Mouse (Mus musculus): Measurements from ENCODE around the gene Rnf130.

- no peak for TF ChIP-seq CTCF (conservative IDR thresholded peaks at IDR 0.05 in 1 of 2, IDR thresholded peaks at IDR 0.05 in 1 of 2; ENCODE audit: low read depth in 2 of 2, low read length in 2 of 2)
- TF ChIP-seq POLR2A (IDR thresholded peaks at IDR 0.05; ENCODE audit: low read depth, low read length) = no peak
- no peak for TF ChIP-seq TCF12 (IDR thresholded peaks at IDR 0.05; ENCODE audit: low read depth, low read length)
- TF ChIP-seq JUN (IDR thresholded peaks at IDR 0.05; ENCODE audit: insufficient read depth, low read depth, low read length) = no peak
- no peak for TF ChIP-seq EP300 (IDR thresholded peaks at IDR 0.05; ENCODE audit: low read length)
- TF ChIP-seq PAX5 (IDR thresholded peaks at IDR 0.05; ENCODE audit: low read length) = no peak
- TF ChIP-seq MEF2A (IDR thresholded peaks at IDR 0.05; ENCODE audit: borderline replicate concordance, low read depth, low read length) = no peak
- no peak for TF ChIP-seq HCFC1 (IDR thresholded peaks at IDR 0.05; ENCODE audit: low read depth, low read length)
- TF ChIP-seq UBTF (IDR thresholded peaks at IDR 0.05; ENCODE audit: low read depth, low read length) = no peak
- no peak for TF ChIP-seq E2F4 (IDR thresholded peaks at IDR 0.05; ENCODE audit: insufficient replicate concordance, low read depth, low read length)
- TF ChIP-seq MYC (IDR thresholded peaks at IDR 0.05; ENCODE audit: low read depth, low read length) = no peak
Observed at GRCm38 (mm10) chr11:50041148-50041547, 16.0 kb downstream of the Rnf130 start.
